Mouse (Mus musculus) left cerebral cortex, adult 18-20 months (tissue): Measurements from ENCODE around the gene Cnnm2. TPM values are rescaled to one million over a fixed set of nuclear protein-coding genes. Genes with fewer than 3 reads are reported as not detected.

Experiments used
- DNase-seq, 2 experiments: peaks; one replicate each; pipeline ENCODE4 v3.0.0; 2021 to 2022; ENCODE audit warnings: low spot score in 2 of 2, mixed read lengths in 1 of 2
- total RNA-seq, 2 experiments: library from RNA; stranded (reverse); gene quantifications; 2 replicates each; pipeline ENCODE4 v1.2.3; 2021

Cnnm2 gene
- total RNA-seq, 2 experiments from 2014 or later = 32.6 to 34.2 TPM

- no peak for DNase-seq
Observed at GRCm38 (mm10) chr19:46792480-46792879, 31.1 kb downstream of the Cnnm2 start.

GRCm38 (mm10) chr19:46794181-46794580 lies 32.8 kb downstream of the Cnnm2 start:
- DNase-seq = no peak

- peak in 1 of 2 experiments; percentile 13 for DNase-seq
Observed at GRCm38 (mm10) chr19:46799903-46800583, 38.6 kb downstream of the Cnnm2 start.

GRCm38 (mm10) chr19:46801492-46801891 lies 40.1 kb downstream of the Cnnm2 start:
- no peak for DNase-seq

GRCm38 (mm10) chr19:46802306-46802705 lies 40.9 kb downstream of the Cnnm2 start:
- DNase-seq = no peak

- no peak for DNase-seq
Observed at GRCm38 (mm10) chr19:46803732-46804131, 42.3 kb downstream of the Cnnm2 start.

- DNase-seq = peak in 1 of 2 experiments; percentile 11
Observed at GRCm38 (mm10) chr19:46804751-46805150, 43.4 kb downstream of the Cnnm2 start.

- DNase-seq = no peak
Observed at GRCm38 (mm10) chr19:46805933-46806688, 44.7 kb downstream of the Cnnm2 start.

- DNase-seq = no peak
Observed at GRCm38 (mm10) chr19:46808261-46808660, 46.9 kb downstream of the Cnnm2 start.

- DNase-seq = no peak
Observed at GRCm38 (mm10) chr19:46809031-46809430, 47.6 kb downstream of the Cnnm2 start.

GRCm38 (mm10) chr19:46819276-46819675 lies 57.9 kb downstream of the Cnnm2 start:
- no peak for DNase-seq

GRCm38 (mm10) chr19:46822491-46822890 lies 61.1 kb downstream of the Cnnm2 start:
- DNase-seq = no peak

- no peak for DNase-seq
Observed at GRCm38 (mm10) chr19:46823759-46824158, 62.4 kb downstream of the Cnnm2 start.

- DNase-seq = no peak
Observed at GRCm38 (mm10) chr19:46824867-46825266, 63.5 kb downstream of the Cnnm2 start.

- DNase-seq = no peak
Observed at GRCm38 (mm10) chr19:46827654-46828165, 66.3 kb downstream of the Cnnm2 start.

GRCm38 (mm10) chr19:46828961-46829360 lies 67.6 kb downstream of the Cnnm2 start:
- peak in 1 of 2 experiments; percentile 18 for DNase-seq

- DNase-seq = no peak
Observed at GRCm38 (mm10) chr19:46831381-46831780, 70.0 kb downstream of the Cnnm2 start.

- peak; percentile 16 to 31 for DNase-seq
Observed at GRCm38 (mm10) chr19:46834301-46834700, 72.9 kb downstream of the Cnnm2 start.

GRCm38 (mm10) chr19:46835339-46835738 lies 73.9 kb downstream of the Cnnm2 start:
- no peak for DNase-seq

- no peak for DNase-seq
Observed at GRCm38 (mm10) chr19:46836085-46836484, 74.7 kb downstream of the Cnnm2 start.

GRCm38 (mm10) chr19:46837290-46838079 lies 76.1 kb downstream of the Cnnm2 start:
- no peak for DNase-seq
